Mouse (Mus musculus) colon, adult 2 months (tissue): Measurements from ENCODE around the gene Dnase1l2. TPM values are rescaled to one million over a fixed set of nuclear protein-coding genes. Genes with fewer than 3 reads are reported as not detected.

ENCODE experiments used
- polyA plus RNA-seq: library from polyadenylated mRNA; depleted of rRNA; stranded (reverse); fragments of >200 nt; gene quantifications from 2 replicates; pipeline ENCODE4 v1.2.3, GENCODE M21; 2012; rRNA removed

Gene Dnase1l2
- polyA plus RNA-seq = 8.1 and 11.0 TPM in 2 replicates

GRCm38 (mm10) chr17:24442632-24443155 lies at the start of gene Dnase1l2:
Gene Dnase1l2, minus strand, starts transcription at chr17:24443105.

GRCm38 (mm10) chr17:24488186-24488661 lies 45.3 kb upstream of the Dnase1l2 start, which contains the start of gene Caskin1:
Gene Caskin1, plus strand, starts transcription at chr17:24488601.

GRCm38 (mm10) chr17:24478663-24479380 lies 35.9 kb upstream of the Dnase1l2 start, which contains the start of gene Mlst8:
Gene Mlst8, minus strand, starts transcription at chr17:24479078.

GRCm38 (mm10) chr17:24473612-24474275 lies 30.8 kb upstream of the Dnase1l2 start, which contains the start of gene Bricd5:
Gene Bricd5, plus strand, starts transcription at chr17:24473884.

GRCm38 (mm10) chr17:24469910-24470602 lies 27.2 kb upstream of the Dnase1l2 start, which contains the start of the genes E4f1 and Pgp:
Gene E4f1, minus strand, starts transcription at chr17:24470313.
Gene Pgp, plus strand, starts transcription at chr17:24470392.

GRCm38 (mm10) chr17:24426471-24427169 lies 16.3 kb downstream of the Dnase1l2 start, which contains the start of gene Eci1:
Gene Eci1, plus strand, starts transcription at chr17:24426641.

GRCm38 (mm10) chr17:24414230-24414976 lies 28.5 kb downstream of the Dnase1l2 start, which contains the start of gene Rnps1:
Gene Rnps1, plus strand, starts transcription at chr17:24414565.

Other genes starting within 250 kb of the Dnase1l2 start
- 16.1 and 30.2 TPM in 2 replicates for gene Tbc1d24, start 237.5 kb downstream of the Dnase1l2 start, polyA plus RNA-seq
- 1.6 and 2.4 TPM in 2 replicates for gene Ntn3, start 233.6 kb downstream of the Dnase1l2 start, polyA plus RNA-seq
- 7.2 and 8.4 TPM in 2 replicates for gene Tedc2, start 222.3 kb downstream of the Dnase1l2 start, polyA plus RNA-seq
- gene Ccnf, start 191.6 kb downstream of the Dnase1l2 start, polyA plus RNA-seq = 8.1 and 8.6 TPM in 2 replicates
- not detected in 2 replicates for gene Abca17, start 92.0 kb downstream of the Dnase1l2 start, polyA plus RNA-seq
- gene Abca3, start 91.2 kb downstream of the Dnase1l2 start, polyA plus RNA-seq = 38.7 and 43.5 TPM in 2 replicates
- 86.7 and 89.1 TPM in 2 replicates for gene Rnps1, start 28.5 kb downstream of the Dnase1l2 start, polyA plus RNA-seq
- gene Eci1, start 16.5 kb downstream of the Dnase1l2 start, polyA plus RNA-seq = 83.1 and 90.4 TPM in 2 replicates
- 86.5 and 103 TPM in 2 replicates for gene E4f1, start 27.2 kb upstream of the Dnase1l2 start, polyA plus RNA-seq
- 161 and 194 TPM in 2 replicates for gene Pgp, start 27.3 kb upstream of the Dnase1l2 start, polyA plus RNA-seq
- gene Bricd5, start 30.8 kb upstream of the Dnase1l2 start, polyA plus RNA-seq = 2.0 and 2.5 TPM in 2 replicates
- 45.6 and 60.0 TPM in 2 replicates for gene Mlst8, start 36.0 kb upstream of the Dnase1l2 start, polyA plus RNA-seq
- gene Caskin1, start 45.5 kb upstream of the Dnase1l2 start, polyA plus RNA-seq = 1.5 and 1.7 TPM in 2 replicates
- 179 and 213 TPM in 2 replicates for gene Traf7, start 84.8 kb upstream of the Dnase1l2 start, polyA plus RNA-seq
- gene Rab26, start 91.1 kb upstream of the Dnase1l2 start, polyA plus RNA-seq = 0.26 and 1.8 TPM in 2 replicates
- 80.1 and 86.9 TPM in 2 replicates for gene Pkd1, start 106.7 kb upstream of the Dnase1l2 start, polyA plus RNA-seq
- 126 and 137 TPM in 2 replicates for gene Tsc2, start 189.5 kb upstream of the Dnase1l2 start, polyA plus RNA-seq
- gene Nthl1, start 189.6 kb upstream of the Dnase1l2 start, polyA plus RNA-seq = 8.2 and 8.6 TPM in 2 replicates
- gene Slc9a3r2, start 207.2 kb upstream of the Dnase1l2 start, polyA plus RNA-seq = 81.0 and 93.6 TPM in 2 replicates
- gene Npw, start 215.4 kb upstream of the Dnase1l2 start, polyA plus RNA-seq = 0.44 and 0.66 TPM in 2 replicates
- 124 and 127 TPM in 2 replicates for gene Zfp598, start 226.6 kb upstream of the Dnase1l2 start, polyA plus RNA-seq
- gene Syngr3, start 246.8 kb upstream of the Dnase1l2 start, polyA plus RNA-seq = 4.1 and 4.6 TPM in 2 replicates